Mouse (Mus musculus): ENCODE data around the gene Dlx4.

The Dlx4 gene

GRCm38 (mm10) chr11:95145851-95146403 lies at the start of gene Dlx4:
Gene Dlx4, minus strand, starts transcription at chr11:95146263.
- peak; percentile 43 for DNase-seq (ENCODE audit: low spot score)

- no peak for DNase-seq (ENCODE audit: low spot score)
These were observed 43.8 kb upstream of the Dlx4 start for GRCm38 (mm10) chr11:95189863-95190262.

- no peak for DNase-seq (ENCODE audit: low spot score)
These were observed 40.8 kb upstream of the Dlx4 start for GRCm38 (mm10) chr11:95186826-95187225.

- no peak for DNase-seq (ENCODE audit: low spot score)
These were observed 39.6 kb upstream of the Dlx4 start for GRCm38 (mm10) chr11:95185700-95186099.

GRCm38 (mm10) chr11:95184561-95184960 lies 38.5 kb upstream of the Dlx4 start:
- DNase-seq (ENCODE audit: low spot score) = no peak

GRCm38 (mm10) chr11:95179311-95179710 lies 33.2 kb upstream of the Dlx4 start:
- peak; percentile 5 for DNase-seq (ENCODE audit: low spot score)

- no peak for DNase-seq (ENCODE audit: low spot score)
These were observed 19.8 kb upstream of the Dlx4 start for GRCm38 (mm10) chr11:95165857-95166256.

- DNase-seq (ENCODE audit: low spot score) = no peak
These were observed 15.6 kb upstream of the Dlx4 start for GRCm38 (mm10) chr11:95161708-95162107.

GRCm38 (mm10) chr11:95160693-95161092 lies 14.6 kb upstream of the Dlx4 start:
- no peak for DNase-seq (ENCODE audit: low spot score)

- no peak for DNase-seq (ENCODE audit: low spot score)
These were observed 13.8 kb upstream of the Dlx4 start for GRCm38 (mm10) chr11:95159763-95160371.

- DNase-seq (ENCODE audit: low spot score) = no peak
These were observed 11.8 kb upstream of the Dlx4 start for GRCm38 (mm10) chr11:95157872-95158271.

GRCm38 (mm10) chr11:95157356-95157755 lies 11.3 kb upstream of the Dlx4 start:
- no peak for DNase-seq (ENCODE audit: low spot score)

- no peak for DNase-seq (ENCODE audit: low spot score)
These were observed 9.4 kb upstream of the Dlx4 start for GRCm38 (mm10) chr11:95155511-95155910.

GRCm38 (mm10) chr11:95153681-95154080 lies 7.6 kb upstream of the Dlx4 start:
- no peak for DNase-seq (ENCODE audit: low spot score)

- no peak for DNase-seq (ENCODE audit: low spot score)
These were observed 7.1 kb upstream of the Dlx4 start for GRCm38 (mm10) chr11:95153116-95153515.

GRCm38 (mm10) chr11:95150269-95151049 lies 4.4 kb upstream of the Dlx4 start:
- no peak for DNase-seq (ENCODE audit: low spot score)

- DNase-seq (ENCODE audit: low spot score) = no peak
These were observed 3.6 kb upstream of the Dlx4 start for GRCm38 (mm10) chr11:95149462-95150268.

GRCm38 (mm10) chr11:95148754-95149153 lies 2.7 kb upstream of the Dlx4 start:
- DNase-seq (ENCODE audit: low spot score) = no peak

- no peak for DNase-seq (ENCODE audit: low spot score)
These were observed 1.0 kb downstream of the Dlx4 start for GRCm38 (mm10) chr11:95144946-95145483.

- DNase-seq (ENCODE audit: low spot score) = no peak
These were observed 1.7 kb downstream of the Dlx4 start for GRCm38 (mm10) chr11:95144091-95144945.

GRCm38 (mm10) chr11:95143663-95144062 lies 2.4 kb downstream of the Dlx4 start:
- DNase-seq (ENCODE audit: low spot score) = no peak

All from lung, postnatal 25 days (tissue).